Mouse (Mus musculus) kidney, postnatal 25 days (tissue): ENCODE data around the gene Insrr.
"Not testable (repeated sequence)": the region's sequence is repeated elsewhere in the genome, so short reads cannot be mapped to it uniquely, and the experiment has no call there.

Experiments used
- DNase-seq, 2 experiments: peaks; one replicate each; pipeline ENCODE4 v3.0.0; 2021; ENCODE audit warnings: mixed read lengths in 2 of 2

The Insrr gene

DNA sequence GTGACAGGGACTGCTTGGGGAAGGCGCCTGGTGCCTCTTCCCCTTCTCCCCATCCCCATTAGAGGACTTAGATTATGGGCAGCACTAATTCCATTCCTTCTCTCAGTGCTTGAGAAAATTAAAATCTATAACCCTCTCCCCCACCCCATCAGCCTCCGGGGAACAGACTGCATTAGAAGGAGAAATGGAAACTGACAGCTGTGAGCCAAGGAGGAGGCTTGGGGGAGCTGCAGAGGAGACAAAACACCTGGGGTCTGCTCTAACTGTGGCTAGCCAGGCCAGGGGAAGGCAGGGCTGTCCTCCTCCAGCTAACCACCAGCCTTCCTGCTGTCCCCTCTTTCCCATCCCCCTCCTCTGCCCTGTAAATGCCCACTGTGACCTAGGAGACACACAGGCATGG lies 17.7 kb upstream of the Insrr start:
- DNase-seq = no peak

GRCm38 (mm10) chr3:87783282-87784023 lies 13.3 kb upstream of the Insrr start:
- no peak for DNase-seq

GRCm38 (mm10) chr3:87785156-87785555 lies 11.6 kb upstream of the Insrr start:
- no peak for DNase-seq

GRCm38 (mm10) chr3:87785626-87786214 lies 11.0 kb upstream of the Insrr start:
- no peak for DNase-seq

DNA sequence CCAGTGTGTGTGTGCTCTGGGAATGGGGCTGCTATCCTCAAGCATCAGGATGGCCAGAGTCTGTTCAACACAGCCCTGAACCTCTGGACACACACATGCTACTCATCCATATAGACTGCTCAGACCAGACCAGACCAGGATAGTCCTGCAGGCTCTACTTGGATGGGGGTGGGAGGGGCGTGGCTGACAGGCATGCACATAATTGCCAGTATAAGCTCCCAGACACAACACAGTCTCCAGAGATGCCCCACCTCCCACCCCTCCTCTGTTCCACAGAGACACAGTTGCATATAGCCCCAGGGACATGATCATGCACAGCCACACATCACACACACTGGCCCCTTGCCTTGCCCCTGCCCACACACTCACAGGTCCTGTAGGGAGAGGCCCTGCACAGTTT lies 7.5 kb upstream of the Insrr start:
- DNase-seq = no peak

GRCm38 (mm10) chr3:87789768-87790167 lies 7.0 kb upstream of the Insrr start:
- no peak for DNase-seq

GRCm38 (mm10) chr3:87794922-87795325 lies 1.8 kb upstream of the Insrr start, which contains the start of gene Ntrk1:
Gene Ntrk1, minus strand, starts transcription at chr3:87795162.
- DNase-seq = peak; percentile 30 to 67

DNA sequence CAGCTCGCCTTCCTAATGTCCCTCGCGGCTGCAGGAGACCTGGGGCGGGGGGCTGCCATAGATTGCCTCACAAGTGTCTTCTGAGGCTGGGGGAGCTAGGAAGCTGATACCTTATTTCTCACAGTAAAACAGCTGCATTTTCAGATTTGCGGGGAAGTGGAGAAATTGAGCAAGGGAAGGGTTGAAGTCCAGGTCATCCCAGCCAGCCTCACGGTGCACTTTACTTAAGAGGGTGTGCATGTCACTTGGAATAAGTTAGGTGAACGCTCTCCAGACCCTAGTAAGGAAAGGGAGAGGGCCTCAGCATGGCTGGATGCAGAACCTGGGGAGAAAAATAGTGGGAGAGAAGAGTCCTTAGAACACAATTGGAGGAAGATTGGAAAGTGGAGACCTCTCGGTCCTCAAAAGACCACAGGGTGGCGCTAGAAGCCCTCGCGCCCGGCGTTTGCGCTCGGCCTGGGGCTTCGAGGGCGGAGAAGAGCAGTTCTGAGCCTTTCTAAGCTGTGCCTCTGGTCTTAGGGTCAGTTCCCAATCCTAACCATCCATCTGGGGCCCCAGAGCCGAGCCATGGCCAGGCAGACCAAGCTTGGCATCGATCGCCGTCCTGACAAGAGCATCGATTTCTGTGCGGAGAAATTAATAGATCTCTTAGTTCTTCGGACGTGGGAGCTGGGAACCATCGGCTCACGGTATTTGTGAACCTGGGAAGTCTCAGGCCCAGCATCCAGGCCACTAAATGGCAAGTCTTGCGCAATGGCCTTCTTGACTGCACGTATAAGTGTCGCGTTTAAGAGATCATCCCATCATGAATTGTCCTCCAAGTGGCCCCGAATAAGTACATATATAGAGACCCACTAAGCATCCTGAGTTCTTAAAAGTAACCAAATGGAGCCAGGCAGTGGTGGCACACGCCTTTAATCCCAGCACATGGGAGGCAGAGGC lies 1.1 kb upstream of the Insrr start:
- DNase-seq = peak; percentile 61 to 69

DNA sequence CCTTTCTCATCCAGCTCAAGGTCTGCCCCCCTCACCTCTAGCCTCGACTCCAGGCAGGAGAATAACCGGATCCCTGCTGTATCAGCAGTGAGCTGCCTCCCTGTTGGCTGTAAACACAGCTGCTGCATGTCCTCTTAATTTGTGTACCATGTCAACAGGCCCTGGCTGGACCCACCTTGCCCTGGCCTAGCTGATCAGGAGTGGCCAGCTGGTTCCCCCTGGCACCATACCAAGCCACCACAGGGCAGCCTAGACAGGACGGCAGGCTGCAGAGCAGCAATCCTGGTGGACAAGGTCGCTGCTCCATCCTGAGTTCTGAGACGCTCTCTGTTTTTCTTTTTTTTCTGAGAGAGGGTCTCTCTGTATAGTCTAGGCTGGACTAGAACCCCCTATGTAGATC lies 4.9 kb downstream of the Insrr start:
- DNase-seq = peak; percentile 30 to 66

DNA sequence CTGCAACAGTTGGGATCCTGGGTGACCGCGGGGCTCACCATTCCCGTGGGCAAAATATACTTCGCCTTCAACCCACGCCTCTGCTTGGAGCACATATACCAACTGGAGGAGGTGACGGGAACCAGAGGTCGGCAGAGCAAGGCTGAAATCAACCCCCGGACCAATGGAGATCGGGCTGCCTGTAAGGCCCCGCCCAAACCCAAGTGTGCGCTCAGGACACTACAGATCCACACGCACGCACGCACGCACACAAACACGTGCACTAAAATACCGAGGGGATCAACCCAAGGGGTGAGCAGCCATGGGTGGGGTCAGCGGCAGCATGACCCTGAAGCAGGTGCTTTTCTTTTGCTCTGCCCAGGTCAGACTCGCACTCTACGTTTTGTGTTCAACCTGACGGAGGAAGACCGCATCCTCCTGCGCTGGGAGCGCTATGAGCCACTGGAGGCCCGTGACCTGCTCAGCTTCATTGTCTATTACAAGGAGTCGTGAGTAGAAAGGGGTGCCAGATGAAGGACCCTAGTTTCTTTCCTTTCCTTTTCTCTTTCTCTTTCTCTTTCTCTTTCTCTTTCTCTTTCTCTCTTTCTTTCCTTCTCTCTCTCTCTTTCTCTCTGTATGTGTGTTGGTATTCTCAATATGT lies 7.4 kb downstream of the Insrr start:
- no peak for DNase-seq

GRCm38 (mm10) chr3:87809322-87809962 lies 12.7 kb downstream of the Insrr start:
- peak in 1 of 2 experiments; percentile 59 for DNase-seq

GRCm38 (mm10) chr3:87811297-87811696 lies 14.5 kb downstream of the Insrr start:
- DNase-seq = no peak

DNA sequence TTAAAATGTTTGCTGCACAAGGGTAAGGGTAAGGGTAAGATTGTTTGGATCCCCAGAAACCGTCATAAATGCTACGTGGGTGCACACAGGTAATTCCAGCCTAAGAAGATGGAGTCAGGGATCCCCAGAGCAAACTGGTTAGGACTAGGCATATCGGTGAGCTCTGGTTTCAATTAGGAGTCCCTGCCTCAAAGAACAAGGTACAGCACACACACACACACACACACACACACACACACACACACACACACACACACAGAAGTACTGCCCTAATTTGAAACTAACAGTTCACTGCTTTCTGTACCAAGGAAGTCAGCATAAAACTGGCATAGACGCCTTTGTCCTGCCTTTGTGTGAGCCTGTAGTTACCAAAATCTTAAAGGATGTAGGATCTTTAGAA lies 15.7 kb downstream of the Insrr start:
- DNase-seq = no peak

DNA sequence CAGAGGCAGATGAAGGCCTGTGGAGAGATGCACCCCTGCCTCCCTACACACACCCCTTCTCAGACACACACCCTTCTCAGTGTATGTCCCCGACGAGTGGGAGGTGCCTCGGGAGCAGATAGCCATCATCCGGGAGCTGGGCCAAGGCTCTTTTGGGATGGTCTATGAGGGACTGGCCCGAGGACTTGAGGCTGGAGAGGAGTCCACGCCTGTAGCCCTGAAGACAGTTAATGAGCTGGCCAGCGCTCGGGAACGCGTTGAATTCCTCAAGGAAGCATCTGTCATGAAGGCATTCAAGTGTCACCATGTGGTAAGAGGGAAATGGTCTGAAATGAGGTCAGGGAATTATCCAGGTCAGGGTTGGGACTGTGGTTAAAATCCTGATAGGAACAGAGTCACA lies 16.1 kb downstream of the Insrr start:
- peak; percentile 40 to 57 for DNase-seq

- peak in 1 of 2 experiments; percentile 14 for DNase-seq
Measured at GRCm38 (mm10) chr3:87816166-87816565, 19.4 kb downstream of the Insrr start.

DNA sequence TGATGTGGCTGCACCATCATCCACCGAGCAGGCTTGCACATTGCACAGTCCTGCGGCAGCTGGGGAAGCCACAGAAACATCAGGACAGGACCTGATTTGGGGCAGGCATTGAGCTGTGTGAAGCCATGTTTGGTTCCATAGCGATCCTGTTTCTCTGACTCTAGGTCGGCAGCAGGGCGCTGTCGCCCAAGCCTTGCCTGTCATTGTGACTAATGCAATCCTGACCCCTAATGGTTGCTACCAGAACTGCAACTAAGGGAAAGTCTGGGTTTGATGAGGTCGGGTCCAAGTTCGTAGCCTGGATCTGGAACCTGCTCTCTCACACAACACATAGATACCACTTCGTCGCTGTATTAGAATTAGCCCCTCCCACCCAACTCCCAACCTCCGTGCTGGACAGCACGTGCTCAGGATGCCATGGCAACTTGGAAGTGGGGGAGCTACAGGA lies 19.9 kb downstream of the Insrr start:
- peak; percentile 81 to 92 for DNase-seq

GRCm38 (mm10) chr3:87818226-87818625 lies 21.5 kb downstream of the Insrr start:
- no peak for DNase-seq

GRCm38 (mm10) chr3:87824206-87824605 lies 27.5 kb downstream of the Insrr start, which contains the start of gene Pear1:
Gene Pear1, minus strand, starts transcription at chr3:87824306.
- not testable (repeated sequence) for DNase-seq

- no peak for DNase-seq
Measured at GRCm38 (mm10) chr3:87828435-87828834, 31.7 kb downstream of the Insrr start.

- DNase-seq = no peak
Measured at GRCm38 (mm10) chr3:87829025-87829424, 32.3 kb downstream of the Insrr start.

- no peak for DNase-seq
Measured at GRCm38 (mm10) chr3:87832109-87832859, 35.5 kb downstream of the Insrr start.
